Mouse (Mus musculus) left cerebral cortex, postnatal 25 days (tissue): Measurements from ENCODE around the gene Rabep2. TPM values are rescaled to one million over a fixed set of nuclear protein-coding genes. Genes with fewer than 3 reads are reported as not detected.

ENCODE experiments used
- DNase-seq, 2 experiments: peaks; one replicate each; pipeline ENCODE4 v3.0.0; 2022; ENCODE audit warnings: low spot score in 2 of 2, mixed read lengths in 1 of 2
- intact Hi-C: fragments of 180-260 bp; cut with DNase I; formaldehyde crosslinking; loops from one replicate; pipeline ENCODE4 v1.15.1; 2025
- total RNA-seq, 2 experiments: library from RNA; stranded (reverse); gene quantifications; 2 replicates each; pipeline ENCODE4 v1.2.3; 2021

The Rabep2 gene
- total RNA-seq, 2 experiments from 2014 or later: 10.8 to 14.4 TPM

DNA sequence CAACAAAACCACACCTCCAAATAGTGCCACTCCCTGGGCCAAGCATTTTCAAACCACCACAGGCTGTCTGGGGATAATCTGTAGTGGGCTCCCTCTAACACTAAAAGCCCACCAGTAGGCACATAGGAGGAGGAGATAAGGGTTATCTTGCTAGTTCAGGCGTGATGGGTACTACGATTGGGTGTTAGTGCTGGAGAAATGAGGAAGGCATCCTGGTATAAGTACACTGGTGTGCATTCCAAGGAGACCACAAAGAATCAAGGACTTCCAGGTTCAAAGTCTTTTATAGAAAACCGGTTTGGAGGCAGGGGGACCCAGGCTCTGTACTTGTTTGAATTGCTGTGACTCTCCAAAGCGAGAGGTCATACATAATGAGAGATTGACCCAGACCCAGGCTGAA is 405 bp upstream of the Rabep2 start:
- intact Hi-C loops: loop anchor here (2.0 kb wide), 1 partner anchor 47 kb away; the partner anchor contains the start of gene Sh2b1
- DNase-seq: no peak

DNA sequence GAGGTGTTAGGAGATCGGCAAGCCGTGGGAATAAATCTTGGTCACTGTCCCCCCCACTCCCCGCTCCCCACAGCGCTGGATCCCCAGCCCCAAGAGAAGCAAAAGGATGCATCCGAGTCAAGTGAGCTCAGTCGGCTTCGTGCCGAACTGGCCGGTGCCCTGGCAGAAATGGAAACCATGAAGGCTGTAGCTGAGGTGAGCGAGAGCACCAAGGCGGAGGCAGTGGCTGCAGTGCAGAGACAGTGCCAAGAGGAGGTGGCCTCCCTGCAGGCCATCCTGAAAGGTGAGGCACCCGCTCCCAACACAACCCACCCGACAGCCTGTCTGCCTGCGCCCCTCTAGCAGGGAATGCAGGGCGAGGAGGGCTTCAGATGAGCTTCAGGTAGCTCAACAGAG is 942 bp downstream of the Rabep2 start:
- DNase-seq: no peak
- intact Hi-C loops: loop anchor here (2.0 kb wide), 1 partner anchor 45 kb away; the partner anchor contains the start of gene Sh2b1

DNA sequence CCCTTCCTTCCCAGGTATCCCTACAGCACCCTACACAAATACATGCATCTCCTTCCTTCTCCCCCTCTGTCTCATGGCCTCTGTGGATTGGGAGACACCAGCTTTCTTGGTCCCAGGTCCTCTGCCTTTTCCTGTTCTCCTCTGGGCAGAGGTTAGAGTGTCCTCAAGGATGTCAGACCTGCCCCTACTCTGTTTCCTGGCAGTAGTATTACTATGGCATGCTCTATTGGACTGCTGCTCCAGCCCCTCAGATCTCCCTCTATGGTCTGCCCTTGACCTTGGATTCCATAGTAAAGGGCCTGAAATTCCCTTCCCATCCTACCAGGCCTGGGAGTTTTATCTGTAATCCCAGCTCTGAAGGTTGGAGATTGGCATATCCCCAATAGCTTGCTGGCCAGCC is 1.6 kb downstream of the Rabep2 start:
- DNase-seq: no peak
- intact Hi-C loops: no loop called here

DNA sequence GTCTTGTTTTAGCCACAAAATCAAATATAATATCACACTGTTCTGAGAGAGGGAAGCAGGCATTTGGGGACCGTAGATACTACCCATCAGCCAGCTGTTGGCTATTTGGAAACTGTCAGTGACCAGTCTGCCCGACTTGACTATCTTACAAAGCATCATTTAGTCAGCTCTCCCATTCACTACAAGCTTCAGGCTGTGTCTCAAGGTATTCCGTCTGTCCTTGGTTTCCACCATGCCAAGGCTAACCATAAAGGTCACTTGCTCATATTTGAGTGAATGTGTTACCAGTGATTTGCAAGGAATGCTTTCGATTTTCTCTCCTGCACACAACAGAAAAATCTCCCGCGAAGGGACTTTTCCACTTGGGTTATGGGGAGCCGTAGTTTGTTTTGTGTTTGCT is 6.2 kb downstream of the Rabep2 start:
- no peak for DNase-seq
- intact Hi-C loops: no loop called here

DNA sequence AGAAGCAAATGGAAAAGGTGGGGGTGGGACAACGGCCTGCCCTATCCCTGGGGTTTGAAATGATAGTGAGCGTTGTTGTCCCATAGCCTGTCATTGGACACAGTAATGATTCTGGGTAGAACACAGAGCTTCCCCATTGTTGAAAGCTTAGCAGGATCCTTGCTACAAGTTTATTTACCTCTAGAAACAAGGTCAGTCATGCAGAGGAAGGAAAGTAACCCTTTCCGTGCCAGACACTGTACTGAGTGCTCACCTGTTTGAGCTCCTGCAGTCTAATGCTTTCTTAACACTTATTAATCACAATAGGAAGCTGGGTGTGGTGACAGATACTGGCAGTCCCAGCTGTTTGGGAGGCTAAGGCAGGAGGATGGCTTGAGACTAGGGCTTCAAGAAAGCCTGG is 7.2 kb downstream of the Rabep2 start:
- intact Hi-C loops: no loop called here
- DNase-seq: no peak

DNA sequence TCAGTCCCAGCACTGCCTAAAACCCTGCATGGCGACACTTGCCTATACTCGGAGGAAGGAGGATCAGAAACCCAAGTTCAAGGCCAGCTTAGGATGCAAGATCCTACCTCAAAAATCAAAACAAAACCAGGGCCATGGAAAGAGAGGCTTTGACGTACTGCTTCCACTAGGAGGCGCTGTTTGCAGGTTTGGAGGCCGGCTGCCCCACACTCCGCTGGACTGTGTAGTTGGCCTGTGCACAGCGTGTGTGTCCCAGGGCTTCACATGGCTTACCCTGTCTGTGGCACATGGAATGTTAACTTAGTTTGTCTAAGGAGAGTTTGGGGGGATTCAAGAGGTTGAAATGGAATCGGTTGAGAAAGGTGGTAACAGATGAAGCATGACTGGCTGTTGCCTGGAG is 8.3 kb downstream of the Rabep2 start:
- intact Hi-C loops: no loop called here

DNA sequence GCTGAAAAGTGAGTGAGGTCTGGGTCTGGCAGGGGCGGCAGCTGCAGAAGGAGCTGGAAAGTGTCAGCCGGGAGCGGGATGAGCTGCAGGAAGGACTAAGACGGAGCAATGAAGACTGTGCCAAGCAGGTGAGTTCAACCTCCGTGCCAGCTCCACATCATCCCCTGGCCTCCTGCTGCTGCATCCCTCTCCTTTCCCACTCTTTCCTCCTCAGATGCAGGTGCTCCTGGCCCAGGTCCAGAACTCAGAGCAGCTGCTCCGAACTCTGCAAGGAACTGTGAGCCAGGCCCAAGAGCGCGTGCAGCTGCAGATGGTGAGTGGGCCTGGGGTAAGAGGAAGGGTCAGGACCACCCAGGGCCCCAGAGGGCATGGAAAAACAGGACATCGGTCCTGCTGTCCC is 11.6 kb downstream of the Rabep2 start:
- DNase-seq: no peak
- intact Hi-C loops: no loop called here

More for the DNA sequence above, 8.3 kb downstream of the Rabep2 start:
- peak in 1 of 2 experiments; percentile 10 for DNase-seq

DNA sequence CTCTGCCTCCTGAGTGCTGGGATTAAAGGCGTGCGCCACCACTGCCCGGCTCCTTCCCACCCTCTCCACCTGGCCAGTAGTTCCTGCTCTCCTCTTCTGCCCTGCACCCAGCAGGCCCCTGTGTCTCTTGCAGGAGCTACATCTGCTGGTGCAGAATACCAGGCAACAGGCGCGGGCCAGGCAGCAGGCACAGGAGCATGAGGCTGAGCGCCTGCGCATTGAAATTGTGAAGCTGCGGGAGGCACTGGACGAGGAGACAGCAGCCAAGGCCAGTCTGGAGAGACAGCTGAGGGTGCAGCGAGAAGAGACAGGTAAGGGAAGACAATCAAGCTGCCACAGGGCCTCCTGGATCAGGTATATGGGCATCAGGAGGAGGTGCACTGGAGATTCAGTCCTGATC is 15.4 kb downstream of the Rabep2 start:
- DNase-seq: no peak
- intact Hi-C loops: no loop called here

DNA sequence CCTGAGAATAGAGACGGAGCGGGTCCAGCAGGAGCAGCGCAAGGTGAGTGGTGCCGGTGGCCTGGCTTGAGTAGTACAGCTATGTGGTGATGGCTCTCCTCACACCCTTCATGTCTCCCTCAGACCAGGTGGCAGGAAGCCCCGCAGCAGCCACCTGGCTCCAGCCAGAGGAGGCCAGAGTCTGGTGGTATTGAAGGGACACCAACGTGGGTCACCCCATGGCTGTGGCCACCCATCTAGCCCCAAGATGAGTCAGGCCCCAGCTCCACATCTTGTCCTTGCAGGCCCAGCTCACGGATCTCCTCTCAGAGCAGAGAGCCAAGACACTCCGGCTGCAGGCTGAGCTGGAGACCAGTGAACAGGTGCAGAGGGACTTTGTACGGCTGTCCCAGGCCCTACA is 16.0 kb downstream of the Rabep2 start:
- intact Hi-C loops: no loop called here
- DNase-seq: no peak

DNA sequence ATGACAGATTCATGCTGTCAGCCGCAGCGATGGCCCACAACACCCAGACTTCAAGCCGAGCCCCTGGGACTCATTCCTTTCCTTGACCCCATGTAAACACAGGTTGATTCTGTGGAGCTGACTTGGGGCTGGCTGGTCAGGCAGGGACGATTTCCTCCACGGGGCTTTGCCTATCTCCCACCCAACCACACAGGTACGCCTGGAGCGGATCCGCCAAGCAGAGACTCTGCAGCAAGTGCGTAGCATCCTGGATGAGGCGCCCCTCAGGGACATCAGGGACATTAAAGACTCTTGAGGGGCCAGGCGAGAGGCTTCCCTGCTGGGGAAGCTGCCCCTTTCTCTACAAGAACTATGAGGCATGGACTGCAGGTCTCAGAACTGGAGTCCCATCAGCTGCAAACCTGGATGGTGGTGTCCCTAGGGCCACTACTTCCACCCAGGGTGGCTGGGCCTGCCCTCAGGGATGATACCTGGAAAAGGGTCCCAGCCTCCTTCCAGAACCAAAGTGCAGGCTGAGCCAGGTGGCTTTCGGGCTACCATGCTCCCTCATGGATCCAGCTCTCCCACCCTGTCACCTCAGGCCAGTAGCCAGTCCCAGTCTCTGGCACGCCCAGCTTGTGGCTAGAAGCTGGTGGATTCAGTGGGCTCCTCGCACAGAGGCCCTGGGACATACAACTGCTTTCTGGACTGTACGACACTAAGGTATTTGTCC is 16.7 kb downstream of the Rabep2 start:
- no peak for DNase-seq
- intact Hi-C loops: no loop called here

DNA sequence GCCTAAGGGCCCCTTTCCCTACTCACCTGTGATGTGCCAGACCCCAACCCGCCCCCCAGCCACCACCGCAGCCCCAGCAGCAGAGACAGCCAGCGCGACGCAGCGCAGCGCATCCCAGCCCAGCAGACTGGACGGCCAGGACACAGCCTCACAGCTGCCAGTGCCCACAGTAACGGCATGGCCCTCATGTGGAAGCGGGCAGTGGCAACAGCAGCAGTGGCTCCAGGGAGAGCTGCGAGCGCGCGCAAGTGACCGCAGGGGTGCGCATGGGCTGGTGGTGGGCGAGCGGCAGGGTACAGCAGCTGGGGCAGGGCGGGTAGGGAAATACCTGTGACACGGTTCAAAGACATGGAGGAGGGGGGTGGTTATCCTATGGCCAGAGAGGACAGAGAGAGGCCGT is 17.7 kb downstream of the Rabep2 start:
- intact Hi-C loops: no loop called here
- no peak for DNase-seq

DNA sequence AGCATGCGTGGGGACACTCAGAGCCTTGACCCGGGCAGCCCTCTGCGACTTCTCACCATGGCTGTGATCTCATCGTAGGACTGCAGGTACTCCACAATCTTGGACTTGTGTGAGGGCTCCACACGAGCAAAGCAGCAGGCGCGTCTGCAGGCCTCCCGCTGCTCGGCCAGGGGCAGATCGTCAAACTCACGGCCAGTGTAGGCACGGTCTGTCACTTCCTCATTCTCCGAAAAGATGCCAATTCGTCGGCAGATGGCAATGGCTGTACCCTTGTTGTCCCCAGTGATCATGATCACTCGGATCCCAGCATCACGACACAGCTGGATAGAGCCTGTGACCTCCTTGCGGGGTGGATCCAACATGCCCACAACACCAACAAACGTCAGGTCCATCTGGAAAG is 19.9 kb downstream of the Rabep2 start:
- DNase-seq: no peak
- intact Hi-C loops: no loop called here

DNA sequence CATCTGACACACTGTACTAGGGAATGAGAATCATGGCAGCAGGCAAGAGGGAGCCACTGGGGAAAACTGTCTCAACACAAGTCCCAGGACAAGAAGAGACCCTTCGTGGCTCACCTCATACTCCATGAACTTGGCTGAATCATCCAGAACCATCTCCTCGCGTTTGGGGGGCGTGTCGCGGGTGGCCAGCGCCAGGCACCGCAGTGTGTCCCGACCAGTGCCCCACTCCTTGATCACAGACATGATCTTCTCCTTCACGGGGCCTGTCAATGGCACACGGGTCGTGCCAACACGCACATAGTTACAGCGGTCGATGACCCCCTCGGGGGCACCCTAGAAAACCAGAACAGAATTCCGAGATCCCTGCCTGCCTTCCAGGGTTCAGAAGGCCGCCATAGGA is 21.4 kb downstream of the Rabep2 start:
- intact Hi-C loops: no loop called here
- no peak for DNase-seq

DNA sequence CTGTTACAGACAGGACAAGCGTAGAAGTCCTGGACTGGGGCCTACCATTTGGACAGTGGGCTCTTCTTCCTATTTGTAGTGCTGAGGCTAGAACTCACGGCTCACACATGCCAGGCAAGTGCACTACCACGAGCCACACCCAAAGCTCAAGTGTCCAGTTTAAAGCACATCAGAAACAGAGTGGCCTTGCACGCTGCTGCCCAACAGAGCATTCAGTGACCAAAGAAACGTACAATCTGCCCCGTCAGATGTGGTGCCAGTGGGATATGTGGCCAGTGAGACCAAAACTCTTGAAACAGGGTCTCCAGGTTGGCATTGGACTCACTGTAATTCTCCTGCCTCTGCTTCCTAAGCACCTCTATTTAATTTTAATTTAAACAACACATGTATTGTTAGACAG is 22.1 kb downstream of the Rabep2 start:
- intact Hi-C loops: no loop called here
- no peak for DNase-seq

DNA sequence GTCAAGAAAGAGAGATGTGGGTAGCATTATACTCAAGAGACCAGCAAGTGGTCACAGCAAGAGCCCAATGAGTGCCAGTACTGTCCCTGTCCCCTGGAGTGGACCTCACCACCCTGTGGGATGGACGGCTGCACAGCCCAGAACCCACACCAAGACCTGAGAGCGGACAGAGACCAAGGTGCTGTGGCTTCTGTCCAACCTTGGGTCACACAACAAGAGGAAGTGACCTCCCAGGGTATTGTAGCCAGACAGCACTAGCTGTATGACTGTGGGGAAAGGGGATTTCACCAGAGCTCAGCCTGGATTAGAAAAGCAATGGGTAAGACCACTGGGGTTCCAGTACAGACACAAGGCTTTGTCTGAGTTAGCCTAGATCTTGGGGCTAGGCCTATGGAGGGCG is 23.7 kb downstream of the Rabep2 start:
- DNase-seq: no peak
- intact Hi-C loops: no loop called here

DNA sequence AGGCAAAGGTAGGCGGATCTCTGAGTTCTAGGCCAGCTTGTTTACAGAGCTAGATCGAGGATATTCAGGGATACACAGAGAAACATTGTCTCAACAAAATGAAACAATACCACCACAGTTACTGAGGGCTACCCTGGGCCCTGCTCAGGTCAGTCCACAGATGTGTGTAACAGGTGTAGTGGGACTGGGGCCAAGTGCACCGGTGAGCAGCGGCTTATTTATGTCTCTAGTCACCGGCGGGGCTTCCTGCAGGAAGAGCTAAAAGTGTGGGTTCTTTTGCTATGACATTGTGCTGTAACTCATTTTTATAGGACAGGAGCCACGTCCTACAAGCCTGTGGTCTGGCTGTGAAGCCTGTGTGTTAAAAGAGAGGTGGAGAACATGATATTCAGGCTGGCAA is 25.3 kb downstream of the Rabep2 start:
- intact Hi-C loops: no loop called here
- DNase-seq: no peak

DNA sequence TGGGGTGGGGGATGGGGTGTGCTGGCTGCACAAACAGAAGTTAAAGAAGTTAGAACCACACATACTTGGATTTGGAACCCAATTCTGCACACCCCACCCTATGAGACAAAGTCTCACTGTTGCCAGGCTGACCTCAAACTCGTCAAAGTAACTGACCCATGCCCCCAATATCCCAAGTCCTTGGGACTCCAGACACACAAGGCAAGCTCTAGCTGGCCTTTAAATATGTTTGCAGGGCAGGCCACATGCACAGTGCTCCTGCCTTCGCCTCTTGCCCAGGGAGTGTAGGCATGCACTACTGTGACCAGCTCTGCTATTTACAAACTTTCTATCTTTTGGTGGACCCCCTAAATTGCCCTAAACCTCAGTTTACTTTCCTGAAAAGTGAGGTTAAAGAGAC is 26.7 kb downstream of the Rabep2 start:
- intact Hi-C loops: no loop called here
- no peak for DNase-seq

DNA sequence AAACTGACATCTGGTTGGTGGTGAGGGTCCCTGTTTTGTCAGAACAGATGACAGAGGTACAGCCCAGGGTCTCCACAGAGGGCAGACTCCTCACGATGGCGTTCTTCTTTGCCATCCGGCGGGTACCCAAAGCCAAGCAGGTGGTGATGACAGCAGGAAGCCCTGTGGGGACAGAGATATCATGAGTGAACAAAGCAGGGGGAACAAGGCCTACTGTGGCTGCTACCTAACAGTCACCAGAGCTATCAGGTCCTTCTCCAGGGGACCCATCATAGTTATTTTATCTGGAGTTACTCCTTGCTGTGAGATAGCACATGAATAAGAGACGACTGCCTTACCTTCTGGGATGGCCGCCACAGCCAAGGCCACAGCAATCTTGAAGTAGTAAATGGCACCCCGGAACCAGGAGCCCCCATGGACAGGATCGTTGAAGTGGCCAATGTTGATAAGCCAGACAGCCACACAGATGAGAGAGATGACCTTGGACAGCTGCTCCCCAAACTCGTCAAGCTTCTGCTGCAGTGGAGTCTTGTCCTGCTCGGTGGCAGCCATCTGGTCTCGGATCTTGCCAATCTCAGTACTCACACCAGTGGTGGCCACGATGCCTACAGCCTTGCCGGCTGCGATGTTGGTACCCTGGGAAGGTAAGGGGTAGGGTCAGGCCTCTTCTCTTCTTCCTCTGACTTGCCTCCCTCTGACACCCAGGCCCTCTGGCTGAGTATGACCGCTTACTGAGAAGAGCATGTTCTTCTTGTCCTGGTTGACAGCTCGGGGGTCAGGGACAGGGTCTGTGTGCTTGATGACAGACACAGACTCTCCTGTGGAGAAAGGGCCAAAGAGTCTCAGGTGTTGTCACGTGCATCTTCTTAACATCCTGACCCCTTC is 28.1 kb downstream of the Rabep2 start:
- intact Hi-C loops: no loop called here
- DNase-seq: no peak

DNA sequence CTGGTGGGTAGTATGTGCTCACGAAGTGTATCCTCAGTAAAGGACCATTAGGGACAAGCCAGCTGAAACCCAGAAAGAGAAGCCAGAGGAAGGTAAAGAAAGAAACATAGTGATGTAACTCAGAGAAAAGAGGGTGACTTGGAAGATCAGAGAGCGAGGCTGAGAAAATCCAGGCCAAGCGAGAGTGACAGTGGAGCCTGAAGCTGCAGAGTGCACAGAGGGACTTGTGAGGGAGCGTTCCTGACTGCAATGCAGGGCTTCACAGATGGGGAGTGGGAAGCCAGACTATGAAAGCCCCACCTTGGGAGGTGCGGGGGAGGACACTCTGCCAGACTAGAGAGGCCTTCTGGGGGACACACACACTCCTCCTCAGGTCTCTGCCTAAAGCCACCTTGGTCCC is 29.7 kb downstream of the Rabep2 start:
- intact Hi-C loops: no loop called here

DNA sequence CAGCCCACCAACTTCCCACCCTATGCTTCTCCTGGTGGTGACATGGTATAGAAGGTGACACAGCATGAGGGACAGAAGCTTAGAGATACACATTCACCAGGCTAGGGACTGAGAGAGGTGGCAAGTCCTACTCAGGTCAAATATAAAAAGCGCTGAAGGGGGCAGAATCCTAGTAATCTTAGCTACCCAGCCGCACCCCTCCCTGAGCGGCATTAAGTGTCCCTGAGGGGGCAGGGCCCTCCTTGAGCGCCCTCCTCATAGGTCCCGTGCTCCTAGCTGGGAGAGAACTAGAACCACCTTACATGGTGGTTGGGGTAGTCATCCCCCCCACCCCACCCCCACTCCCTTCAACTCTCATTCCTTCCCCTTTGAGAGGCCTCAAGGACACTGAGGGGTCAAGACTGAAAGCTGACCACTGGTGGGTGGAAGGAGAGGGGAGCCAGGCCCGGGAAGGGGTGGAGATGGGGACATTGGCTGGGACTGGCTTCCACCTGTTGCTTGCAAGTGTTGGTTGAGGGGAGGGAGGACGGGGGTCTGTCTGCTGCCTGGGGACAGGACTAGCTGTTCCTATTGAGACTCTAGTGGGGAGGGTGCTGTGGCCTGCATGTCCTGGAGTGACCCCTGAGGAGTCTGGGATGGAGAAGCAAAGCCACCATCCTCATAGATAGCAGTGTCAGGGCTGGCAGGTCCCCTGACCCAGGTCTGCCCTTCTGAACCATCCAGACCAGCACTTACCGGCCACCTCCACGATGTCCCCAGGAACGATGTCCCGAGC is 30.5 kb downstream of the Rabep2 start:
- no peak for DNase-seq
- intact Hi-C loops: no loop called here

More for the DNA sequence above, 29.7 kb downstream of the Rabep2 start:
- no peak for DNase-seq
